Mouse (Mus musculus): Measurements from ENCODE around the gene Ak2.

Gene Ak2

DNA sequence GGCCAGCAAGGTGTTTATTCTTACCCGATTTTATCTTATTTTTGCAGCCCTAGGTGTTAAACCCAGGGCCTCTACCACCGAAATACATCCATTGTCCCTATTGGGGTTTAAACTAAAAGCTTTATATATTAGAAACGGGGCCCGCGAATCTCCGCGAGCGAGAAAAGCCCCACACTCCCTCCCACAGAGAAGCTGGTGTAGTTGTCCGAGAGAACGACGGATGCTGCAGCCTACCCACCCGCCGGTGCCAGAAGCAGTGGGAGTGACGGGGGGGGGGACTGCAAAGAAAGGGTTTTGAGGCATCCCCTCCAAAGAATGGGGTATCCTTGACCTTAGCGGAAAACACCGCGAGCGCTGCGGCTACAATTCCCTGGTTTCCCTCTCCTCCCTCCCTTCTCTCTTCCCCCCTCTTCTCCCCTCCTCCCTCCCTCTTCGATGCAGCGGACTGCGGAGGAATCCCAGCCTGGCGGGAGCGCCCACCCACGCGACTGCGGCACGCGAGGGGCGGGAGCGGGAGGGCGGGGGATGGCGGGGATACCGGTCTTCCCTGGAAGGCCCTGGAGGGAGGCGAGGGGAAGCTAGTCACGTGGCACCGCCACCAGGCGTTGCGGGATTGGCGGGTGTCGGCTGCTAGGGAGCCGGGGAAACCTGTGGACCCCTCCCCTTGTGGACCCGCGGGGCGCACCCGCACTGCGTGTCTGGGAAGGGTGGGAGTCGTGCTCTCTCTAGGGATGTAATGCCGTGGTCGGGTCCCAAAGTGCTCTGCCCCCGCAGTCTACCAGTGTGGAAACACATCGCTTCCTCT, 56.9 kb downstream of the Ak2 start:
- no peak for DNase-seq (ENCODE audit: low spot score)

- no peak for DNase-seq (ENCODE audit: low spot score)
Observed at GRCm38 (mm10) chr4:129049306-129050011, 57.7 kb downstream of the Ak2 start.

DNA sequence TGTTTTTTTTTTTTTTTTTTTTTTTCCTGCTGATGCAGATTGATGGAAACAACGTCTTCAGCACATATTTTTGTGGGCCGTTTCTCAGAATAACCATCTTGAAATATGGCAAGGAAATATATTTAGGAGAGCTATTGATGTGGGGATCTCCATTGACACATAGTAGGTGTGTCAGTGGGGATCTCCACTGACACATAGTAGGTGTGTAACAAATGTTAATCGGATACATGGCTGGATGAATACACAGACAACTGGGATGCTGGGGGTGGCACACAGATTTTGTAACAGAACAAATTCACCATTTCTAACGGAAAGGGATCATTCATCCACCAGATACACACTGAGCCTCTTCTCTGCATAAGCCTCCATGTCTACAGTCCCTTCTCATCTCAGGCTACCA, 58.6 kb downstream of the Ak2 start:
- no peak for DNase-seq (ENCODE audit: low spot score)

- no peak for DNase-seq (ENCODE audit: low spot score)
Observed at GRCm38 (mm10) chr4:129050901-129051417, 59.2 kb downstream of the Ak2 start.

DNA sequence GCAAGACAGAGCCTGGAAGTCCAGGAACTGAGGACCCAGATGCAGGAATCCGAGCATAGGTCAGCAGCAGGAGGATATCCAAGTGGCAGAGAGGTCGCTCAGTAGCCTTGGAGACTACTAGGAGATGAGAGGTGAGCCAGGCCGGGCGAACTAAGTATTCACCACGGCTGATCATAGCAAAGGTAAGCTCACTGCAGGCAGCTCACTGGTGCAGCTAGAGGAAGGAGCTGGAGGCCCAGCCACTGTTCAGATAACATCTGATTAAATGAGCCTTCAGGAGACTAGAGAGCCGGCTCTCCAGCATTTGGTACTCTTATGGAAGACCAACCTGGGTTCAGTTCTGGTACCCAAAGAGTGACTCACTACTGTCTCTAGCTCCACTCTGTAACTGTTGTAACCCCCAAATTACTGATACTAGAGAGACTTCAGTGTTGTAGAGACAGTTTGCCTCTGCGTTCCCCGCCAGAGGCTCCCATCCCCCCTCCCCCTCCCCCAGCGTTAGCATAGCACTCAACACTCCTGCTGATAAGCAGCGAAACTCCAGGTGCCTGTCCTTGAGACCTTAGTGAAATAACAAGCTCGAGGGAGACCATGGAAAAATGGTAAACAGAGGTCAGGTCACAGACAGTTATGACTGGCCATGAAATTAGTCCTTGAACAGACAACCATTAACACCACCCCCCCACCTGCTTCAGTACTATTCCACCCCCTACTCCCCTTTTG, 59.9 kb downstream of the Ak2 start:
- DNase-seq (ENCODE audit: low spot score): no peak

GRCm38 (mm10) chr4:129054757-129055156, 63.0 kb downstream of the Ak2 start:
- no peak for DNase-seq (ENCODE audit: low spot score)

DNA sequence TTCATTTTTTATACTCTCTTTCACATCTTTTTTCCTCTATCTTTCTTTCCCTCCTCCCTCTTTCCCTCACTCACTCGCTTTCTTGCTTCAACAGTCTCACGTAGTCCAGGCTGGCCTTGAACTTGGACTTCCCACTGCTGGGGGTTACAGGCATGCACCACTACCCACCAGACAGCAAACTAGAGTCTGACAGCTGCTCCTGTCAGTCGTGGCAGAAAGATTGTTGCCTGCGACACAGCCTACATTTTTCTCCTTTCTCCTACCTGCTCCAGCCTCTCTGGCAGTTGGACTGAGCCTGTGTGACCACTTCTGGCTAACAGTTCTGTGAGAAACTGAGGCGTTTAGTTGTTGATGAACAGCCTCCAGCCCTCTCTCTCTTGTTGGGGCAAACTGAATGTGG, 63.8 kb downstream of the Ak2 start:
- no peak for DNase-seq (ENCODE audit: low spot score)

- DNase-seq (ENCODE audit: low spot score): peak; percentile 95
Observed at GRCm38 (mm10) chr4:129057533-129058206, 65.9 kb downstream of the Ak2 start.

GRCm38 (mm10) chr4:129058207-129059092, 66.7 kb downstream of the Ak2 start, which contains the start of gene Rnf19b:
Gene Rnf19b, plus strand, starts transcription at chr4:129058271.
- peak; percentile 57 for DNase-seq (ENCODE audit: low spot score)

DNA sequence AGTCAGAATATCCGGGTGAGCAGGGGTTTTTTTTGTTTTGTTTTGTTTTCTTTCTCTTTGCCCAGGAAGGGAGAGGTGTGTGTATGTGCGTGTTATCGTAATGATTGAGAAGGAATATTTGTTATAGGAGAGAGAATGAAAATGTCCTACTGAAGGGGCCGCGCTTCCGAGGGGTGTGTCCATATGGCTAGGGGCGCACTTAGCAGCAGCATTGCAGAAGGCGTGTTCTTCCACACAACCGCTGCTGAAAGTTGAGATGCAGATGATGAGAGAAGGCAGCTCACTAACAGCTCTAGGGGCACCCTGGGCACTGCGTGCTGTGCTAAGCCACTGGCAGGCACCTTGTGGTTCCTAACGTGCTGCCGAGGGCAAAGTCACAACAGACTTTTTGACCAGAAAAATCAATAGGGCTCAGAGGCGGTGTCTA, 67.4 kb downstream of the Ak2 start:
- DNase-seq (ENCODE audit: low spot score): peak; percentile 37

DNA sequence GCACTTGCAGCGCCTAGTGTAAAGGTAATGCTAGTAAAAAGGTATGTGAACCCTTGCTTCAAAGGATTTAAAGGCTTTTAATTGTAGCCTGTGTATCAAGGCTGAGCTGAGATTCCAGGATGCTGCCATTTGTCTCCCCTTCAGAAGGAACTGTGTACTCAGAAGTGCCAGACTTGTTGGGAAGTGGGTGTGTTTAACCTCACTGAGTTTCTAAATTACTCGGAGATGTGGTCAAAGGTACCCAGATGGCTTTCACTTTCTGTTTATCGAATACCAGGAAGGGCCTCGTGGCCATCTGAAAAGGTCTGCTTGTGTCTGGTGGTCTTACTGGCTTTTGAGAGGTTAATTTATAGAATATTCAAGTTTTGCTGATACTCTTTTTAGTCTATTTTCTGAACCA, 68.2 kb downstream of the Ak2 start:
- DNase-seq (ENCODE audit: low spot score): no peak

Measured in spleen, adult 12 weeks (tissue).